Mouse (Mus musculus) CD8-positive naive resting alpha-beta T cell, adult 57 days (primary cell): ENCODE measurements around the gene Olfr824. TPM values are rescaled to one million over a fixed set of nuclear protein-coding genes. Genes with fewer than 3 reads are reported as not detected.

Experiments
- total RNA-seq: library from RNA; stranded (reverse); gene quantifications from one replicate; pipeline ENCODE4 v1.2.4, GENCODE M21; 2023

Gene Olfr824
- not detected for total RNA-seq

GRCm38 (mm10) chr10:130129900-130130299, at the start of gene Olfr824:
TSS of gene Olfr824 (minus strand) at chr10:130130000.

GRCm38 (mm10) chr10:130166666-130167065, 36.9 kb upstream of the Olfr824 start, which contains the start of gene Olfr825:
TSS of gene Olfr825 (minus strand) at chr10:130166766.

GRCm38 (mm10) chr10:130115283-130115682, 14.5 kb downstream of the Olfr824 start, which contains the start of gene Olfr823:
TSS of gene Olfr823 (minus strand) at chr10:130115383.

Other genes with a start within 250 kb of the Olfr824 start
- gene Olfr815, start 224.1 kb downstream of the Olfr824 start, total RNA-seq = not detected
- gene Olfr816, start 214.4 kb downstream of the Olfr824 start, total RNA-seq = not detected
- not detected for gene Olfr818, start 180.9 kb downstream of the Olfr824 start, total RNA-seq
- not detected for gene Olfr819, start 162.7 kb downstream of the Olfr824 start, total RNA-seq
- gene Olfr247, start 153.9 kb downstream of the Olfr824 start, total RNA-seq = not detected
- 0.15 TPM for gene Gm10310, start 144.9 kb downstream of the Olfr824 start, total RNA-seq
- gene Olfr820, start 117.4 kb downstream of the Olfr824 start, total RNA-seq = not detected
- not detected for gene Olfr821, start 99.7 kb downstream of the Olfr824 start, total RNA-seq
- not detected for gene Olfr822, start 58.8 kb downstream of the Olfr824 start, total RNA-seq
- not detected for gene Olfr823, start 14.6 kb downstream of the Olfr824 start, total RNA-seq
- not detected for gene Olfr825, start 36.8 kb upstream of the Olfr824 start, total RNA-seq
- not detected for gene Olfr826, start 54.2 kb upstream of the Olfr824 start, total RNA-seq
- not detected for gene Olfr827, start 84.4 kb upstream of the Olfr824 start, total RNA-seq
- gene Neurod4, start 150.2 kb upstream of the Olfr824 start, total RNA-seq = not detected
- 108 TPM for gene Tespa1, start 192.9 kb upstream of the Olfr824 start, total RNA-seq